Mouse (Mus musculus) gastrocnemius, postnatal 25 days (tissue): ENCODE results near the gene Mre11a. TPM values are rescaled to one million over a fixed set of nuclear protein-coding genes. Genes with fewer than 3 reads are reported as not detected.
A peak's percentile ranks its signal among the peaks of the same experiment; 100 is the strongest.

Source experiments
- DNase-seq: peaks from one replicate; pipeline ENCODE4 v3.0.0; 2022
- long read RNA-seq, 2 experiments: library from polyadenylated mRNA; stranded (forward); transcript quantifications; one replicate each; pipeline ENCODE4 v2.0.0; 2021
- total RNA-seq, 2 experiments: library from RNA; stranded (reverse); gene quantifications; 1 replicate in 1 of 2; 2 replicates in 1 of 2; pipeline ENCODE4 v1.2.3; 2021

The Mre11a gene
- 1 to 10 TPM; 7.4 to 8.8 TPM for total RNA-seq
- long read RNA-seq, experiment 1, partial matches to known transcripts: 0 of 1 reads
- long read RNA-seq, experiment 1, other reads (novel, unspliced or antisense): 0 of 1 reads
- long read RNA-seq, experiment 2, partial matches to known transcripts: 0 of 3 reads
- long read RNA-seq, experiment 2, other reads (novel, unspliced or antisense): 2 of 3 reads

GRCm38 (mm10) chr9:14784039-14785002 is at the start of gene Mre11a, which contains the start of gene Ankrd49:
TSS of gene Mre11a (plus strand) at chr9:14784654.
TSS of gene Ankrd49 (minus strand) at chr9:14784856.
- peak; percentile 87 for DNase-seq

- no peak for DNase-seq
These were observed 44.8 kb upstream of the Mre11a start for GRCm38 (mm10) chr9:14739498-14740150.

- DNase-seq: no peak
These were observed 44.1 kb upstream of the Mre11a start, which contains the start of gene Piwil4 for GRCm38 (mm10) chr9:14740151-14740924. TSS of gene Piwil4 (minus strand) at chr9:14740733.

- no peak for DNase-seq
These were observed 33.5 kb upstream of the Mre11a start for GRCm38 (mm10) chr9:14750901-14751502.

GRCm38 (mm10) chr9:14751503-14752000 is 32.9 kb upstream of the Mre11a start:
- peak; percentile 10 for DNase-seq

- DNase-seq: peak; percentile 47
These were observed 32.4 kb upstream of the Mre11a start, which contains the start of gene Fut4 for GRCm38 (mm10) chr9:14752001-14752522. TSS of gene Fut4 (minus strand) at chr9:14752393.

GRCm38 (mm10) chr9:14753947-14754346 is 30.5 kb upstream of the Mre11a start:
- DNase-seq: no peak

GRCm38 (mm10) chr9:14754469-14754868 is 30.0 kb upstream of the Mre11a start:
- no peak for DNase-seq

GRCm38 (mm10) chr9:14758590-14758989 is 25.9 kb upstream of the Mre11a start:
- DNase-seq: no peak

GRCm38 (mm10) chr9:14759261-14759660 is 25.2 kb upstream of the Mre11a start:
- DNase-seq: no peak

GRCm38 (mm10) chr9:14764765-14765164 is 19.7 kb upstream of the Mre11a start:
- DNase-seq: no peak

GRCm38 (mm10) chr9:14769811-14770210 is 14.6 kb upstream of the Mre11a start:
- DNase-seq: no peak

- DNase-seq: no peak
These were observed 13.5 kb upstream of the Mre11a start, which contains the start of gene 1700012B09Rik for GRCm38 (mm10) chr9:14770803-14771471. TSS of gene 1700012B09Rik (minus strand) at chr9:14771030.

- DNase-seq: no peak
These were observed 12.4 kb upstream of the Mre11a start for GRCm38 (mm10) chr9:14772074-14772473.

- DNase-seq: no peak
These were observed 10.6 kb upstream of the Mre11a start for GRCm38 (mm10) chr9:14773813-14774212.

GRCm38 (mm10) chr9:14778341-14778740 is 6.1 kb upstream of the Mre11a start:
- no peak for DNase-seq

- no peak for DNase-seq
These were observed 2.9 kb downstream of the Mre11a start for GRCm38 (mm10) chr9:14787356-14787755.

GRCm38 (mm10) chr9:14805714-14806113 is 21.3 kb downstream of the Mre11a start:
- no peak for DNase-seq

GRCm38 (mm10) chr9:14806786-14807185 is 22.3 kb downstream of the Mre11a start:
- no peak for DNase-seq

GRCm38 (mm10) chr9:14810111-14810510 is 25.7 kb downstream of the Mre11a start:
- no peak for DNase-seq
